Mouse (Mus musculus) spleen, adult 2 months (tissue): ENCODE data around the gene Chmp4b. TPM values are rescaled to one million over a fixed set of nuclear protein-coding genes. Genes with fewer than 3 reads are reported as not detected.

Experiments used
- DNase-seq, 2 experiments: peaks; one replicate each; pipeline versions ENCODE4 v3.0.0 to v3.0.0-alpha.2; 2012 to 2021; ENCODE audit warnings: low spot score in 2 of 2, low read depth in 1 of 2
- H3K27ac ChIP-seq: fragments of 200-500 bp; 2 replicates; pipeline ENCODE4 v1.5.1; 2012; ENCODE audit warnings: low read length, inconsistent platforms; ENCODE audit not compliant: insufficient read depth
- H3K27me3 ChIP-seq: fragments of 200-500 bp; 2 replicates; pipeline ENCODE4 v1.6.1; 2012; ENCODE audit warnings: mild to moderate bottlenecking, moderate library complexity, low read length, inconsistent platforms; ENCODE audit not compliant: control insufficient read depth, insufficient read depth
- H3K36me3 ChIP-seq: fragments of 200-500 bp; 2 replicates; pipeline ENCODE4 v1.6.1; 2012; ENCODE audit warnings: mild to moderate bottlenecking, low read length, inconsistent platforms; ENCODE audit not compliant: control insufficient read depth, insufficient read depth
- H3K4me1 ChIP-seq: fragments of 200-500 bp; 2 replicates; pipeline ENCODE4 v1.6.1; 2011; ENCODE audit warnings: inconsistent platforms; ENCODE audit not compliant: control insufficient read depth, insufficient read depth, insufficient read length
- H3K4me3 ChIP-seq: fragments of 200-500 bp; 2 replicates; pipeline ENCODE4 v1.5.1; 2011; ENCODE audit warnings: mild to moderate bottlenecking, inconsistent platforms; ENCODE audit not compliant: insufficient read depth, insufficient read length; ENCODE audit errors: extremely low read depth
- CTCF ChIP-seq: fragments of 200-500 bp; IDR thresholded peaks from 2 replicates; pipeline ENCODE4 v1.5.1; 2011; ENCODE audit warnings: mild to moderate bottlenecking, inconsistent platforms; ENCODE audit not compliant: insufficient read depth, insufficient read length, insufficient replicate concordance; ENCODE audit errors: extremely low read depth
- POLR2A ChIP-seq: fragments of 200-500 bp; IDR thresholded peaks from 2 replicates; pipeline ENCODE4 v1.6.1; 2011; ENCODE audit warnings: low read depth, low read length, inconsistent platforms
- WGBS: fragments of 180-500 bp; shearing (Covaris S2); methylation state at CpG from one replicate; pipeline ENCODE4 v1.1.7; 2018; 5-methylcytosine and 5-hydroxymethylcytosine counted together
- polyA plus RNA-seq: library from polyadenylated mRNA; depleted of rRNA; stranded (reverse); fragments of >200 nt; gene quantifications from 2 replicates; pipeline ENCODE4 v1.2.3, GENCODE M21; 2012

The Chmp4b gene
- polyA plus RNA-seq, 1 experiment: 52.8 TPM

DNA sequence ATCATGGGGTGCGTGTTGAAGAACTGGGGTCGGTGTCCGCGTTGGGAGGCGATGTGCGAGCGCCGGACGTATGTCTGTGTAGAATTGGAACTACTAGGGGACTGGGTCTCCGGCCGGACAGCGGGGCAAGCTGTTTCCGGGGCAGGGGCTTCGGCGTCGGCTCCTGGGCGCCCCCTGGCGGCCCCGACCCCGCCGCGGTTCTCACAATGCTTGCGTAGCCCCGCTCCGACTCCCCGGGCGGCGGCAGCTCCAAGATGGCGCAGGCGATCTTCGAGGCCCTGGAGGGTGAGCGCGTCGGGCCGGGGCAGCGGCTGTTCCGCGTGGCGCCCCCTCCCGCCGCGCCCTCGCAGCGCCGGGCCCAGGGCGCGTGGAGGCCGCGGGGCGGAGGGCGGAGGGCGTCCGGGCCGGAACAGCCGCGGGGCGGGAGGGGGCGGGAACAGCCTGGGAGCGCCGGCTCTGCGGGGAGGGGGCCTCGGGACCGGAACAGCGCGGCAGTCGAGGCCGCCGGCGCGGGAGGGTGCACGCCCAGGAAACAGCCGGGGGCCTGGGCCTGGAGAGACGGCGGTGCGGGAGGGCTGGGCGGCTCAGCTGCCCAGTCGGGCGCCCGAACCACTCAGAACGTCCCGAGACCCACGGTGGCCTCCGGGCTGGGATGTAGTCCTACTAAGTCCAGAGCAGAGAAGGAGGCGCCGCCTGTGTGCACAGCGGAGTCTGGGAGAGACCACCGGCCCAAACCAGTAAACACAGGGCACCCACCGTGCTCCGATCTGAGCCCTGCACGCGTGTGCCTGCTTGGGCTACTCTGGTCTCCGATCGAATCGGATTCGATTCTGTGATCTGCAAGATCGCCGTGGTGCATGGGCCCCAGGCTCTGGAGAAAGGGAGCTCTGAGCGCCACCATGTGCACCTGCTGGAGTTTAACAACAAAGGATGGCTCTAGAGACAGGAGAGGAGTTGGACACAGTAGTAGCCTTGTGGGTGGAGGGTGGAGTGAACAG is 38.1 kb upstream of the Chmp4b start, which contains the start of the genes Zfp341 and 4930519P11Rik:
Zfp341 (plus strand) TSS at position 180 of the 998 bp plus-strand sequence.
4930519P11Rik (minus strand) TSS at position 320 of the 998 bp plus-strand sequence.
- WGBS: under 1% methylated on average over 95 of the region's 98 CpGs
- Histone ChIP-seq H3K27me3 (no peaks in the 10 kb centered on the region), H3K27ac (peak within 1 kb of the TSS; percentile 96), H3K4me3 (peak within 1 kb of the TSS; percentile 61), H3K36me3 (no peaks in the 10 kb centered on the region), H3K4me1 (peaks cover 5% of the 10 kb centered on the region)
- peak; percentile 87 for TF ChIP-seq POLR2A
- peak; percentile 73 for TF ChIP-seq CTCF
- peak; percentile 74 to 85 for DNase-seq

DNA sequence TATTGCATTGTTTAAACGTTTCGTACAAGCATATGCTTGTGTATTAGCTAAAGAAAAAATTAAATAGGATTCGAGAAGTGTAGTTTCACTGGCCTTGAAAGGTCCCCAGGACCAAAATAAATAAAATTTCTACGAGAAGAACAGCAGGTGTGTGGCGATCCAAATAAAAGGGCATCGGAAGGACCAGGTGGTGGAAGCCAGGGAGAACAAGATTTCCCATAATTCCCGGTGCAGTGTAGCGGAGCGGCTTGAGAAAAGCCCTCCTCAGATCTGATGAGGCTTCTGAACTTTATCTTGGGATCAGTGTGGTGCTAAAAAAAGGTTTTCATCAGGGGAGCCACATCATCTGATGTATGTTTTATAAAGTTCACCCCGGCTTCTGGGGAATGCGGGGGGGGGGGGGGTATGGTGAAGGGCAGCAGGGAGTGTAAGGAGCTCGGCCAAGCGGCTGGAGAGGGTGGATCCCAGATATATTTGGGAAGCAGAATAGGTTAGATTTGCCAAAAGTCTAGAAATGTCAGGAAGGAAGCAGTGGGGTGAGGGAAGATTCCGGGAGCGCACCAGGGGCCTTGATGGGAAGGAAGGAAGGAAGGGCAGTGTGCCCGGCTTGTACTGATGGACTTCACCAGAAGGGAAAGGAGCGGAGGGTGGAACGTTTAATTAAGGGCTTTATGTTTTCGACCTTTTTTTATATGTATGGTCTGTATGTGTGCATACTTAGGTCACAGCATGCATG is 36.5 kb upstream of the Chmp4b start:
- no peak overlapping the region for H3K4me3 ChIP-seq
- TF ChIP-seq CTCF (no peak), POLR2A (no peak)
- H3K4me1 ChIP-seq: peaks cover 5% of the 10 kb centered on the region
- H3K27me3 ChIP-seq: no peaks in the 10 kb centered on the region
- WGBS: 62% methylated on average over 19 of the region's 19 CpGs
- no peaks in the 10 kb centered on the region for H3K36me3 ChIP-seq
- H3K27ac ChIP-seq: peak overlapping the region; percentile 16; the same call in 1 of the 2 replicates
- DNase-seq: no peak

DNA sequence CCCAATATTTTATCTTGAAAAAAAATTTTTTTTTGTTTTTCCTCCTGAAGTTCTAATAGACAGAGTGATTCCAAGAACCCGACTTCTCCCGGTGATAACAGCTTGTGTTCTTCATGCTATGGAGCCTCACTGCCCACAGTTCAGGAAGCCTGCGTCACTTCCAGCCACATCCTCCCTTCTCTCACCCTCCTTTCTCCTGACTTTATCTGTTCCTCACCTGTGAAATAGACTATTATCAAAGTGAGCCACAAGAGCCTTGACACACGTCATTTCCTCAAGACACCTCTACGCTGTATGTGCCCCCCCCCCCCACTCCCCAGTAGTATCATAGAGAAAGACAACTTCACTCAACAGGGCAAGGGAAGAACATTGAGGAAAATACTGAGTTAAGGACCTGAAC is 35.8 kb upstream of the Chmp4b start:
- WGBS: 29% methylated on average over 5 of the region's 5 CpGs
- TF ChIP-seq CTCF (no peak), POLR2A (no peak)
- Histone ChIP-seq H3K27me3 (no peaks in the 10 kb centered on the region), H3K36me3 (no peaks in the 10 kb centered on the region), H3K4me1 (peaks cover 5% of the 10 kb centered on the region), H3K27ac (peak overlapping the region; percentile 16; the same call in 1 of the 2 replicates), H3K4me3 (no peak overlapping the region)
- peak in 1 of 2 experiments; percentile 19 for DNase-seq

DNA sequence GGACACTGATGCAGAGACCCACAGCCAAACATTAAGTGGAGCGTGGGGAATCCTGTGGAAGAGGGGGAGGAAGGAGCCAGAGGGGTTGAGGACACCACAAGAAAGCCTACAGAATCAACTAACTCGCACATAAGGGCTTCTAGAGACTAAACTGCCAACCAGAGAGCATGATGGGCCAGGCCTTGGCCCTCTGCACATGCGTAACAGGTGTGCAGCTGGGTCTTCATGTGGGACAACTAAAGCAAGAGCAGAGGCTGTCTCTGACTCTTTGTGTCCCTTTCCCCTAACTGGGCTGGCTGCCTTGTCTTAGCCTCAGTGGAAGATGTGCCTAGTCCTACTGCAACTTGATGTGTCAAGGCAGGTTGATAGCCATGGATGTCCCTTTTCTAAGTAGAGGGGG is 34.4 kb upstream of the Chmp4b start:
- TF ChIP-seq CTCF: no peak
- TF ChIP-seq POLR2A: no peak
- DNase-seq: no peak
- H3K27ac ChIP-seq: no peak overlapping the region; the same call in 1 of the 2 replicates

DNA sequence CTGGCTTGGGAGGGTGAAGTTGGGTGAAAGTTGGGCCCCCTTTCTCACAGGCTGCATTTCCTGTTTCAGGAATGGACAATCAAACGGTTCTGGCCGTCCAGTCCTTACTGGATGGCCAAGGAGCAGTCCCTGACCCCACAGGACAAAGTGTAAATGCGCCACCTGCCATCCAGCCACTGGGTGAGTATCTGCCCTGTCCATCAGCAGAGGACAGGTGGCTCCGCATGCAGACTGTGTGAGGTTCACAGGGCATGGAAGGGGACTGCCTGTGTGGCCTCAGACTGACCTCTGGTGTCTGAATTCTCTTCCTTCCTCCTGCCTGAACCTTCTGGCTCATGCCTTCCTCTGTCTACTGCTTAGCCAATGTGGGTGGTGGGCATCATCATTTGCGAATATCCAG is 29.8 kb upstream of the Chmp4b start:
- H3K4me3 ChIP-seq: no peak overlapping the region
- H3K4me1 ChIP-seq: no peaks in the 10 kb centered on the region
- H3K36me3 ChIP-seq: peaks cover 2% of the 10 kb centered on the region; the same call in 1 of the 2 replicates
- no peak overlapping the region for H3K27ac ChIP-seq
- H3K27me3 ChIP-seq: no peaks in the 10 kb centered on the region
- TF ChIP-seq CTCF (no peak), POLR2A (no peak)
- DNase-seq: no peak
- 84% methylated on average over 5 of the region's 5 CpGs for WGBS

More for the DNA sequence above, 34.4 kb upstream of the Chmp4b start:
- Histone ChIP-seq H3K36me3 (no peaks in the 10 kb centered on the region), H3K4me1 (peaks cover 5% of the 10 kb centered on the region), H3K27me3 (no peaks in the 10 kb centered on the region), H3K4me3 (no peak overlapping the region)
- WGBS: 85% methylated on average over 3 of the region's 3 CpGs

DNA sequence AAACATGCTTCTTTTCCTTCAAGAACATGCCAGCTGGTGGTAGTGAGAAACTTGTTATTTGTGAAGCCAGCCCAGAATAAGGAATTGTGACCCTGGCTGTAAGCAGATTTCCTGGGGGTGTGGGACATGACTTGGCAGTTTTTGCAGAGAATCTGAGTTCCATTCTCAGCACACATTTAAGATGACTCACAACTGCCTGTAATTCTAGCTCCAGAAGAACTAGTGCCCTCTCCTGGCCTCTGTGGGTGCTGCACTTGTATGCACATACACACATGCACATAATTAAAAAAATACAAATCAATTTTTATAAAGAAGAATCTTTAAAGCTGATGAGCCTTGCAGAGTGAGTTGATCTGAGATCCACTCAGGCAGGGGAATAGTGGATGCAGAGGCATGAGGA is 27.4 kb upstream of the Chmp4b start:
- TF ChIP-seq CTCF (no peak), POLR2A (no peak)
- Histone ChIP-seq H3K27ac (no peak overlapping the region), H3K4me1 (no peaks in the 10 kb centered on the region), H3K36me3 (peaks cover 5% of the 10 kb centered on the region), H3K4me3 (no peak overlapping the region), H3K27me3 (no peaks in the 10 kb centered on the region)
- DNase-seq: no peak
